Mouse (Mus musculus) thymus, adult 2 months (tissue): ENCODE results near the gene Prepl. TPM values are rescaled to one million over a fixed set of nuclear protein-coding genes. Genes with fewer than 3 reads are reported as not detected.

Experiments
- DNase-seq: peaks from one replicate; pipeline ENCODE4 v3.0.0; 2021
- H3K27ac ChIP-seq: fragments of 200-500 bp; 2 replicates; pipeline ENCODE4 v1.5.1; 2012; ENCODE audit warnings: low read length, control low read depth; ENCODE audit not compliant: control insufficient read depth, insufficient read depth
- H3K27me3 ChIP-seq: fragments of 200-500 bp; 2 replicates; pipeline ENCODE4 v1.6.1; 2012; ENCODE audit warnings: mild to moderate bottlenecking, low read length, moderate library complexity, mixed read lengths; ENCODE audit not compliant: control insufficient read depth, insufficient read depth
- H3K36me3 ChIP-seq: fragments of 200-500 bp; 2 replicates; pipeline ENCODE4 v1.6.1; 2012; ENCODE audit warnings: mild to moderate bottlenecking, low read length, moderate library complexity; ENCODE audit not compliant: control insufficient read depth, insufficient read depth
- H3K4me1 ChIP-seq: fragments of 200-500 bp; replicated peaks from 2 replicates; pipeline ENCODE4 v1.6.1; 2012; ENCODE audit warnings: low read length; ENCODE audit not compliant: control insufficient read depth, insufficient read depth
- H3K4me3 ChIP-seq: fragments of 200-500 bp; 2 replicates; pipeline ENCODE4 v1.5.1; 2012; ENCODE audit warnings: mild to moderate bottlenecking, low read length, control low read depth, moderate library complexity; ENCODE audit not compliant: control insufficient read depth, insufficient read depth
- CTCF ChIP-seq: fragments of 200-500 bp; IDR thresholded peaks from 2 replicates; pipeline ENCODE4 v1.5.1; 2012; ENCODE audit warnings: mild to moderate bottlenecking, control low read depth, low read length, moderate library complexity, borderline replicate concordance; ENCODE audit not compliant: control insufficient read depth, poor library complexity, insufficient read depth; ENCODE audit errors: extremely low read depth
- POLR2A ChIP-seq: fragments of 200-500 bp; IDR thresholded peaks from 2 replicates; pipeline ENCODE4 v1.6.1; 2012; ENCODE audit warnings: mild to moderate bottlenecking, low read length, control low read depth, moderate library complexity; ENCODE audit not compliant: control insufficient read depth, poor library complexity, insufficient read depth; ENCODE audit errors: extremely low read depth
- WGBS: fragments of 180-500 bp; shearing (Covaris S2); methylation state at CpG from one replicate; pipeline ENCODE4 v1.1.7; 2018; 5-methylcytosine and 5-hydroxymethylcytosine counted together
- polyA plus RNA-seq: library from polyadenylated mRNA; depleted of rRNA; stranded (reverse); fragments of >200 nt; gene quantifications from 2 replicates; pipeline ENCODE4 v1.2.3, GENCODE M21; 2012

Prepl gene
- polyA plus RNA-seq, 1 experiment = 11.6 TPM

- peaks cover 4% of the 10 kb centered on the region for H3K4me1 ChIP-seq
- WGBS = 80% methylated on average over 6 of the region's 6 CpGs
- no peak for DNase-seq
- no peaks in the 10 kb centered on the region for H3K27me3 ChIP-seq
- no peak for TF ChIP-seq CTCF
- no peak for TF ChIP-seq POLR2A
- H3K27ac ChIP-seq = no peak overlapping the region
- no peaks in the 10 kb centered on the region for H3K36me3 ChIP-seq
- H3K4me3 ChIP-seq = no peak overlapping the region
Measured at GRCm38 (mm10) chr17:85089011-85089410, 1.0 kb downstream of the Prepl start.

GRCm38 (mm10) chr17:85088401-85088800, 1.6 kb downstream of the Prepl start:
- no peak for DNase-seq
- no peaks in the 10 kb centered on the region for H3K36me3 ChIP-seq
- H3K27me3 ChIP-seq = no peaks in the 10 kb centered on the region
- no peak overlapping the region for H3K4me3 ChIP-seq
- peaks cover 4% of the 10 kb centered on the region for H3K4me1 ChIP-seq
- 97% methylated on average over 11 of the region's 11 CpGs for WGBS
- no peak overlapping the region for H3K27ac ChIP-seq
- TF ChIP-seq CTCF (no peak), POLR2A (no peak)

GRCm38 (mm10) chr17:85087591-85087990, 2.5 kb downstream of the Prepl start:
- DNase-seq = no peak

GRCm38 (mm10) chr17:85086501-85086900, 3.5 kb downstream of the Prepl start:
- H3K27ac ChIP-seq = no peak overlapping the region
- no peak for TF ChIP-seq CTCF
- TF ChIP-seq POLR2A = no peak
- DNase-seq = no peak
- H3K27me3 ChIP-seq = no peaks in the 10 kb centered on the region
- H3K36me3 ChIP-seq = no peaks in the 10 kb centered on the region
- 98% methylated on average over 1 of the region's 1 CpGs for WGBS
- H3K4me3 ChIP-seq = no peak overlapping the region
- peaks cover 4% of the 10 kb centered on the region for H3K4me1 ChIP-seq

More at GRCm38 (mm10) chr17:85087591-85087990, 2.5 kb downstream of the Prepl start:
- H3K4me1 ChIP-seq = peaks cover 4% of the 10 kb centered on the region
- WGBS = 86% methylated on average over 5 of the region's 5 CpGs
- H3K27ac ChIP-seq = no peak overlapping the region
- no peak for TF ChIP-seq CTCF
- no peak for TF ChIP-seq POLR2A
- no peaks in the 10 kb centered on the region for H3K36me3 ChIP-seq
- H3K4me3 ChIP-seq = no peak overlapping the region
- H3K27me3 ChIP-seq = no peaks in the 10 kb centered on the region

- TF ChIP-seq POLR2A (no peak), CTCF (no peak)
- Histone ChIP-seq H3K36me3 (no peaks in the 10 kb centered on the region), H3K27ac (no peak overlapping the region), H3K4me1 (peaks cover 4% of the 10 kb centered on the region), H3K4me3 (no peak overlapping the region), H3K27me3 (no peaks in the 10 kb centered on the region)
- DNase-seq = no peak
- WGBS = 91% methylated on average over 2 of the region's 2 CpGs
Measured at GRCm38 (mm10) chr17:85085335-85085734, 4.7 kb downstream of the Prepl start.

GRCm38 (mm10) chr17:85080781-85081180, 9.3 kb downstream of the Prepl start:
- no peaks in the 10 kb centered on the region for H3K4me1 ChIP-seq
- H3K27me3 ChIP-seq = no peaks in the 10 kb centered on the region
- no peak for DNase-seq
- H3K4me3 ChIP-seq = no peak overlapping the region
- peaks cover 5% of the 10 kb centered on the region; the same call in 1 of the 2 replicates for H3K36me3 ChIP-seq
- H3K27ac ChIP-seq = no peak overlapping the region
- TF ChIP-seq POLR2A (no peak), CTCF (no peak)
- 96% methylated on average over 11 of the region's 11 CpGs for WGBS

- H3K27me3 ChIP-seq = no peaks in the 10 kb centered on the region
- no peak for TF ChIP-seq CTCF
- no peak for TF ChIP-seq POLR2A
- peaks cover 5% of the 10 kb centered on the region; the same call in 1 of the 2 replicates for H3K36me3 ChIP-seq
- H3K27ac ChIP-seq = no peak overlapping the region
- no peak overlapping the region for H3K4me3 ChIP-seq
- 95% methylated on average over 3 of the region's 3 CpGs for WGBS
- no peak for DNase-seq
- no peaks in the 10 kb centered on the region for H3K4me1 ChIP-seq
Measured at GRCm38 (mm10) chr17:85079276-85079675, 10.8 kb downstream of the Prepl start.
